Mouse (Mus musculus): ENCODE measurements around the gene Gm6164. TPM values are rescaled to one million over a fixed set of nuclear protein-coding genes. Genes with fewer than 3 reads are reported as not detected.
"Not testable (repeated sequence)": the region's sequence is repeated elsewhere in the genome, so short reads cannot be mapped to it uniquely, and the experiment has no call there.

The Gm6164 gene
- polyA plus RNA-seq (2015; fragmentation: Nextera tagmentation; extraction: Ambion mirVana) = not detected in 2 replicates

- not testable (repeated sequence) for ATAC-seq; H3K9ac ChIP-seq (replicated peaks); H3K27ac ChIP-seq (ENCODE audit: low read depth); H3K4me2 ChIP-seq (ENCODE audit: low read depth, low read length); H3K9me3 ChIP-seq (ENCODE audit: low read length); H3K4me1 ChIP-seq (ENCODE audit: insufficient read depth); H3K27me3 ChIP-seq (ENCODE audit: insufficient read depth, low read length); H3K4me3 ChIP-seq (ENCODE audit: low read depth, low read length); H3K36me3 ChIP-seq (replicated peaks; ENCODE audit: insufficient read depth, low read length); DNase-seq
- WGBS (ENCODE audit: insufficient replicate concordance) = no CpG with 5 or more reads among the region's 2 CpGs
These were observed at the start of gene Gm6164 for GRCm38 (mm10) chr7:20205507-20205906. TSS of gene Gm6164 (minus strand) at chr7:20205607.

GRCm38 (mm10) chr7:20233728-20234127 lies 28.3 kb upstream of the Gm6164 start, which contains the start of gene Gm4498:
TSS of gene Gm4498 (minus strand) at chr7:20233828.
- not testable (repeated sequence) for DNase-seq; H3K9ac ChIP-seq (replicated peaks); H3K27ac ChIP-seq (ENCODE audit: low read depth); H3K9me3 ChIP-seq (ENCODE audit: low read length); H3K4me3 ChIP-seq (ENCODE audit: low read depth, low read length); H3K27me3 ChIP-seq (ENCODE audit: insufficient read depth, low read length); H3K4me2 ChIP-seq (ENCODE audit: low read depth, low read length); ATAC-seq; H3K4me1 ChIP-seq (ENCODE audit: insufficient read depth); H3K36me3 ChIP-seq (replicated peaks; ENCODE audit: insufficient read depth, low read length)
- WGBS (ENCODE audit: insufficient replicate concordance) = no CpG with 5 or more reads among the region's 2 CpGs

DNA sequence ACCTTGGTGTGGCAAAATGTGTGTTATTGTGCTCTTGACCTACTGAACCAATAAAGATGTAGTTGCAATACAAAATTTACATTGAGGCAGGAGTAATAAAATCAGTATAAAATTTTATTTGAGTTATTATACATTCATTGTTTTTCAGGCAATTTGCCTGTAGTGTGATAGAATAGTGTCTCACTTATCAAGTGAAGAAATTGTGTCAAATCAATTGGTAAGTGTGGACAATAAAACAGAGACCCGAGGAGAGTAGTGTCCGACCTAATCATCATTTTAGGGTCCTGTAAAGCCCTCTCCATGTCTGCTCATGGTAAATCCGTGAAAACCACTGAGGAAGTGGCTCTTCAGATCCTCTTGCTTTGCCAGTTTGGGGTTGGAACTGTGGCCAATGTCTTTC lies 12.0 kb downstream of the Gm6164 start, which contains the start of gene Vmn1r95:
Gene Vmn1r95 (plus strand): TSS at position 301 of the 400 bp plus-strand sequence.
- not testable (repeated sequence) for H3K9me3 ChIP-seq (ENCODE audit: low read length); H3K4me1 ChIP-seq (ENCODE audit: insufficient read depth); H3K27me3 ChIP-seq (ENCODE audit: insufficient read depth, low read length); DNase-seq; H3K4me3 ChIP-seq (ENCODE audit: low read depth, low read length); H3K4me2 ChIP-seq (ENCODE audit: low read depth, low read length); H3K36me3 ChIP-seq (replicated peaks; ENCODE audit: insufficient read depth, low read length); H3K9ac ChIP-seq (replicated peaks); ATAC-seq; H3K27ac ChIP-seq (ENCODE audit: low read depth)
- WGBS (ENCODE audit: insufficient replicate concordance) = no CpG with 5 or more reads among the region's 3 CpGs

DNA sequence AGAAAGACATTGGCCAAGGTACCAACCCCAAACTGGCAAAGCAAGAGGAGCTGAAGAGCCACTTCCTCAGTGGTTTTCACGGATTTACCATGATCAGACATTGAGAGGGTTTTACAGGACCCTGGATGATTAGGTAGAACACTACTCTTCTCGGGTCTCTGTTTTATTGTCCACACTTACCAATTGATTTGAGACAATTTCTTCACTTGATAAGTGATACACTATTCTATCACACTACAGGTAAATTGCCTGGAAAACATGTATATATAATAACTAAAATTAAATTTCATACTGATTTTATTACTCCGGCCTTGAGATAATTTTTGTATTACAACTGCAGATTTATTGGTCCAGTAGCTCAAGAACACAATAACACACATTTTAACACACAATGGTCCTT lies 37.1 kb downstream of the Gm6164 start, which contains the start of gene Vmn1r94:
Gene Vmn1r94 (minus strand): TSS at position 101 of the 400 bp plus-strand sequence.
- H3K27ac ChIP-seq (ENCODE audit: low read depth); H3K9ac ChIP-seq (replicated peaks); ATAC-seq; H3K4me3 ChIP-seq (ENCODE audit: low read depth, low read length); H3K36me3 ChIP-seq (replicated peaks; ENCODE audit: insufficient read depth, low read length); H3K9me3 ChIP-seq (ENCODE audit: low read length); H3K4me1 ChIP-seq (ENCODE audit: insufficient read depth); H3K27me3 ChIP-seq (ENCODE audit: insufficient read depth, low read length); DNase-seq; H3K4me2 ChIP-seq (ENCODE audit: low read depth, low read length): not testable (repeated sequence)
- no CpG with 5 or more reads among the region's 3 CpGs for WGBS (ENCODE audit: insufficient replicate concordance)

Other genes with a start within 250 kb of the Gm6164 start
- gene Ceacam20, start 240.2 kb downstream of the Gm6164 start, polyA plus RNA-seq (2015; fragmentation: Nextera tagmentation; extraction: Ambion mirVana) = not detected in 2 replicates
- gene Nlrp9b, start 214.1 kb downstream of the Gm6164 start, polyA plus RNA-seq (2015; fragmentation: Nextera tagmentation; extraction: Ambion mirVana) = not detected in 2 replicates
- gene Vmn1r91, start 105.9 kb downstream of the Gm6164 start, polyA plus RNA-seq (2015; fragmentation: Nextera tagmentation; extraction: Ambion mirVana) = not detected in 2 replicates
- gene Gm16442, start 83.0 kb downstream of the Gm6164 start, polyA plus RNA-seq (2015; fragmentation: Nextera tagmentation; extraction: Ambion mirVana) = not detected in 2 replicates
- gene Vmn1r93, start 66.5 kb downstream of the Gm6164 start, polyA plus RNA-seq (2015; fragmentation: Nextera tagmentation; extraction: Ambion mirVana) = not detected in 2 replicates
- gene Vmn1r94, start 37.2 kb downstream of the Gm6164 start, polyA plus RNA-seq (2015; fragmentation: Nextera tagmentation; extraction: Ambion mirVana) = not detected in 2 replicates
- not detected in 2 replicates for gene Vmn1r95, start 11.9 kb downstream of the Gm6164 start, polyA plus RNA-seq (2015; fragmentation: Nextera tagmentation; extraction: Ambion mirVana)
- not detected in 2 replicates for gene Gm4498, start 28.2 kb upstream of the Gm6164 start, polyA plus RNA-seq (2015; fragmentation: Nextera tagmentation; extraction: Ambion mirVana)
- gene Gm5890, start 57.2 kb upstream of the Gm6164 start, polyA plus RNA-seq (2015; fragmentation: Nextera tagmentation; extraction: Ambion mirVana) = not detected in 2 replicates
- gene Gm4133, start 128.5 kb upstream of the Gm6164 start, polyA plus RNA-seq (2015; fragmentation: Nextera tagmentation; extraction: Ambion mirVana) = not detected in 2 replicates
- not detected in 2 replicates for gene Gm5728, start 169.8 kb upstream of the Gm6164 start, polyA plus RNA-seq (2015; fragmentation: Nextera tagmentation; extraction: Ambion mirVana)
- gene Vmn1r100, start 212.3 kb upstream of the Gm6164 start, polyA plus RNA-seq (2015; fragmentation: Nextera tagmentation; extraction: Ambion mirVana) = not detected in 2 replicates
- gene Vmn1r101, start 237.0 kb upstream of the Gm6164 start, polyA plus RNA-seq (2015; fragmentation: Nextera tagmentation; extraction: Ambion mirVana) = not detected in 2 replicates

Measured in liver, postnatal 0 days (tissue).